Mouse (Mus musculus) hindbrain, embryonic 10.5 days (tissue): ENCODE measurements at regions not wholly inside any gene's neighbourhood (a gene's known extent, or its start where the extent isn't known, plus 50 kb on each side); places are given as distances from the start of the nearest gene placed in this dataset.

Experiments
- DNase-seq: peaks from one replicate; pipeline ENCODE4 v3.0.0-alpha.2; 2017; ENCODE audit warnings: low spot score
- H3K27ac ChIP-seq: fragments of 300-500 bp; sonication (generic); 2 replicates; pipeline ENCODE4 v1.5.1; 2016; ENCODE audit warnings: mild to moderate bottlenecking, moderate library complexity
- H3K27me3 ChIP-seq: fragments of 300-500 bp; sonication (generic); 2 replicates; pipeline ENCODE4 v1.6.1; 2016; ENCODE audit warnings: mild to moderate bottlenecking; ENCODE audit not compliant: poor library complexity, insufficient read depth, severe bottlenecking
- H3K36me3 ChIP-seq: fragments of 300-500 bp; sonication (generic); 2 replicates; pipeline ENCODE4 v1.6.1; 2016; ENCODE audit warnings: mild to moderate bottlenecking, moderate library complexity
- H3K4me1 ChIP-seq: fragments of 300-500 bp; sonication (generic); replicated peaks from 2 replicates; pipeline ENCODE4 v1.6.1; 2016; ENCODE audit warnings: mild to moderate bottlenecking
- H3K4me3 ChIP-seq: fragments of 300-500 bp; sonication (generic); 2 replicates; pipeline ENCODE4 v1.5.1; 2016; ENCODE audit warnings: mild to moderate bottlenecking, moderate library complexity
- H3K9me3 ChIP-seq: fragments of 300-500 bp; sonication (generic); 2 replicates; pipeline ENCODE4 v1.6.1; 2016; ENCODE audit warnings: mild to moderate bottlenecking, moderate library complexity
- WGBS: fragments of 180-500 bp; shearing (Covaris S2); methylation state at CpG from one replicate; pipeline ENCODE4 v1.1.7; 2016; 5-methylcytosine and 5-hydroxymethylcytosine counted together

GRCm38 (mm10) chr15:31087607-31088006 lies 136.5 kb upstream of the Dap start:
- 69% methylated on average over 1 of the region's 1 CpGs for WGBS
- Histone ChIP-seq H3K9me3 (no peaks in the 10 kb centered on the region), H3K27ac (no peak overlapping the region), H3K4me1 (no peaks in the 10 kb centered on the region), H3K36me3 (no peaks in the 10 kb centered on the region), H3K4me3 (no peak overlapping the region), H3K27me3 (no peaks in the 10 kb centered on the region)
- DNase-seq = no peak

GRCm38 (mm10) chr15:31091916-31092570 lies 132.1 kb upstream of the Dap start:
- DNase-seq = no peak
- no peaks in the 10 kb centered on the region for H3K27me3 ChIP-seq
- H3K4me3 ChIP-seq = no peak overlapping the region
- no peaks in the 10 kb centered on the region for H3K36me3 ChIP-seq
- WGBS = 87% methylated on average over 5 of the region's 5 CpGs
- H3K4me1 ChIP-seq = no peaks in the 10 kb centered on the region
- no peaks in the 10 kb centered on the region for H3K9me3 ChIP-seq
- no peak overlapping the region for H3K27ac ChIP-seq

GRCm38 (mm10) chr15:31096206-31096605 lies 127.9 kb upstream of the Dap start:
- DNase-seq = no peak
- H3K4me1 ChIP-seq = no peaks in the 10 kb centered on the region
- H3K27ac ChIP-seq = no peak overlapping the region
- no peak overlapping the region for H3K4me3 ChIP-seq
- no peaks in the 10 kb centered on the region for H3K9me3 ChIP-seq
- H3K27me3 ChIP-seq = no peaks in the 10 kb centered on the region
- no peaks in the 10 kb centered on the region for H3K36me3 ChIP-seq
- WGBS = 87% methylated on average over 7 of the region's 7 CpGs

DNA sequence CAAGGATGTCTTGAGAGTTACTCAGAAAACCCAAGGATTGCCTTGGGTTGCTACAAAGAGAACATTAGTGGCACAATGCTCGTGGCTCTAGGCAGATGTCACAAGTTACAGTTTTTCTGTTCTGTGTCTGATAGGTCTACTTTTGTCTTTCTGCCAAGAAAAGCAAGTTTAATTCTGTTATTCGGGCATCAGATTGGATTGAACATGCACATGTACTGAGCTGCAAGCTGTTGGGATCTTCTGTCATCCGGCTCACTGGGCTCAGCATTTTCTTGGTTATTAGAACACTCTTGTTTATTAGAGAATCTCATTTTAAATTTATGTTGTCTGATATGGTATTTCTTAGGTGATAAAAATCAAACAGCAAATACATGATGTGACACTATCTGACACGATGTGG lies 126.8 kb upstream of the Dap start:
- Histone ChIP-seq H3K4me3 (no peak overlapping the region), H3K27me3 (no peaks in the 10 kb centered on the region), H3K9me3 (no peaks in the 10 kb centered on the region), H3K27ac (no peak overlapping the region), H3K4me1 (no peaks in the 10 kb centered on the region), H3K36me3 (no peaks in the 10 kb centered on the region)
- 87% methylated on average over 4 of the region's 4 CpGs for WGBS
- DNase-seq = no peak

DNA sequence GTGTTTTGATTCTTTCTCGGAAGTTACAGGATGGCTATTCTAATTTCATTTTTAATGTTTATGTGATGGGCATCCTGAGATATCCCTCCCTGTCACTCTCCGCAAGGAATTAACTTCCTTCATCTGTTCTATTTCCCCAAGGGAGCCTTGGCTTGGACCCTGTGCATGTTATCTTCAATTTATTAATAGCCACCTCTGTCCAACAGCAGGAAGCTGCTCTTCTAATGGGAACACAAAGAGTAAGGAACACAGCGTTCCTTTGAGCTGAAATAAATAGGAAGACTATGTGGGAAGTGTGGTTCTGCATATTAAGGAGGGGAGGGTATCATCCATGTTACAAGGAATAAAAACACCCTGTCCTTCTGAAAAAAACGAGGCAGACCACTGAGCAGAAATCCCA lies 119.4 kb upstream of the Dap start:
- Histone ChIP-seq H3K27me3 (no peaks in the 10 kb centered on the region), H3K36me3 (no peaks in the 10 kb centered on the region), H3K4me3 (no peak overlapping the region), H3K4me1 (0 out of 2 replicates have a peak, but pooled peaks cover 5% of the 10 kb centered on the region), H3K9me3 (no peaks in the 10 kb centered on the region), H3K27ac (no peak overlapping the region)
- no peak for DNase-seq
- 86% methylated on average over 4 of the region's 4 CpGs for WGBS

DNA sequence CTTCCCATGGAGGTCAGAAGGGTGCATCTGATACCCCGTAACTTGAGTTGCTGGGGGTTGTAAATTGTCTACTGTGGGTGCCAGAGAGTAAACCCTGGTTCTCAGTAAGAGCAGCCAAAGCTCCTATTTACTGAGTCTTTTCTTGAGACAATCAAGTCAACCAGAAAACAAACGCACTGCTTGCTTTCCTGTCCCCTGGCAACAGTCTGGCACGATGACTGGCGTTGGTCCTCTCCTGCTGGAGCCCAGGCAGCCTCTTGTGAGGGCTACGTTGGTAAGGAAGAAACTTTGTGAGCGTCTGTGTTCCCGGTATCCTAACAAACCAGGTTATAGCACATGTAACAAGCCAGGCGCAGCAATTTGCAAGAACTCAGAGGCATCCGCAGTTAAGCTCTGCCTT lies 117.2 kb upstream of the Dap start:
- H3K27me3 ChIP-seq = no peaks in the 10 kb centered on the region
- no peak overlapping the region for H3K4me3 ChIP-seq
- DNase-seq = no peak
- WGBS = 83% methylated on average over 9 of the region's 9 CpGs
- no peaks in the 10 kb centered on the region for H3K9me3 ChIP-seq
- H3K4me1 ChIP-seq = 0 out of 2 replicates have a peak, but pooled peaks cover 5% of the 10 kb centered on the region
- no peak overlapping the region for H3K27ac ChIP-seq
- H3K36me3 ChIP-seq = no peaks in the 10 kb centered on the region

DNA sequence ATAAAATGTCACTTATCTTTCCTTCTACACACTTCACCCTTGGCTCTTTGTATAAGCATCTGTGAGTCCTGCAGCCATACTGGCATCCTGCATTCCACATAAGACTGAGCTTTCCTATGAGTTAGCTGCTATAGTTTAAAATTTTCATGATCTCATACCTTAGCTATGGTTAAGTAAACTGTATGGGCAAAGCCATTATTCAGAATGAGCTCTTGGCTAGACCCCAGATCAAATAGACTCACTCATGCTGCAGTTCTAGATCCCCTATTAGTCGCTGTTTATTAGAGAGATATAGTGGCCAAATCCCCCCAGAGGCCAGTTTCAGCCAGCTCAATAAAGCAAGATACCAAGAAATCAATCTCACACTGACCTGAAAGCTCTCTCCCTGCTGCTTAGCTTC lies 110.9 kb upstream of the Dap start:
- DNase-seq = no peak
- Histone ChIP-seq H3K4me3 (no peak overlapping the region), H3K4me1 (no peaks in the 10 kb centered on the region), H3K36me3 (no peaks in the 10 kb centered on the region), H3K27ac (no peak overlapping the region), H3K9me3 (no peaks in the 10 kb centered on the region), H3K27me3 (no peaks in the 10 kb centered on the region)
- 82% methylated on average over 1 of the region's 1 CpGs for WGBS

GRCm38 (mm10) chr15:31117338-31117737 lies 106.8 kb upstream of the Dap start:
- Histone ChIP-seq H3K4me1 (peaks cover 3% of the 10 kb centered on the region; the same call in 1 of the 2 replicates), H3K27ac (no peak overlapping the region), H3K9me3 (no peaks in the 10 kb centered on the region), H3K4me3 (no peak overlapping the region), H3K36me3 (no peaks in the 10 kb centered on the region), H3K27me3 (no peaks in the 10 kb centered on the region)
- no peak for DNase-seq

- Histone ChIP-seq H3K9me3 (no peaks in the 10 kb centered on the region), H3K27ac (no peak overlapping the region)
- DNase-seq = no peak
Observed at GRCm38 (mm10) chr15:31120147-31120546, 104.0 kb upstream of the Dap start.

GRCm38 (mm10) chr15:31125784-31126183 lies 98.3 kb upstream of the Dap start:
- WGBS = 85% methylated on average over 1 of the region's 1 CpGs

More at GRCm38 (mm10) chr15:31120147-31120546, 104.0 kb upstream of the Dap start:
- Histone ChIP-seq H3K4me3 (no peak overlapping the region), H3K4me1 (peaks cover 3% of the 10 kb centered on the region; the same call in 1 of the 2 replicates), H3K36me3 (no peaks in the 10 kb centered on the region), H3K27me3 (no peaks in the 10 kb centered on the region)
- WGBS = 64% methylated on average over 6 of the region's 6 CpGs

GRCm38 (mm10) chr15:31126999-31127398 lies 97.1 kb upstream of the Dap start:
- H3K27ac ChIP-seq = no peak overlapping the region
- H3K27me3 ChIP-seq = no peaks in the 10 kb centered on the region
- WGBS = 18% methylated on average over 3 of the region's 3 CpGs

More at GRCm38 (mm10) chr15:31125784-31126183, 98.3 kb upstream of the Dap start:
- Histone ChIP-seq H3K27me3 (no peaks in the 10 kb centered on the region), H3K9me3 (no peaks in the 10 kb centered on the region), H3K36me3 (no peaks in the 10 kb centered on the region), H3K27ac (no peak overlapping the region), H3K4me1 (no peaks in the 10 kb centered on the region), H3K4me3 (no peak overlapping the region)
- no peak for DNase-seq

DNA sequence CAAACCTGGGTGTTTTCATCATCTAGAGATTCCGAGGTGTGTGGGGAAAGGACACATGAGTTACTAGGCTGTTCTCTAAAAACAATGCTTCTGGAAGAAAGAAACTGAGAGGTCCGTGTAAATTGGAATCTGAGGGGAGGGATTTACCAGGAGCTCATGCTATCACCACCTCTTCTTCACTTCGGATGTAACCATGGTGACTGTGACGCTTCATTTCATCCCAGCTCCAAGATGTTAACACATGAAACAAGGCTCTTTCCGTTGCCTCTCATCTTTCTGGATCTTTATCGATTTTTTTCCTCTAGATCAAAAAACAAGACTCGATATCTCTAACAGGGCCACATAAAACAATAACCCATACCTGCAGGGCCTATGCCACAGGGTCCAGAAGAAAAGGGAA lies 89.2 kb upstream of the Dap start:
- Histone ChIP-seq H3K36me3 (no peaks in the 10 kb centered on the region), H3K4me3 (no peak overlapping the region), H3K9me3 (no peaks in the 10 kb centered on the region), H3K4me1 (no peaks in the 10 kb centered on the region), H3K27me3 (no peaks in the 10 kb centered on the region), H3K27ac (no peak overlapping the region)
- DNase-seq = no peak
- WGBS = 59% methylated on average over 7 of the region's 7 CpGs

More at GRCm38 (mm10) chr15:31126999-31127398, 97.1 kb upstream of the Dap start:
- no peak for DNase-seq
- Histone ChIP-seq H3K36me3 (no peaks in the 10 kb centered on the region), H3K4me1 (no peaks in the 10 kb centered on the region), H3K4me3 (no peak overlapping the region), H3K9me3 (no peaks in the 10 kb centered on the region)

GRCm38 (mm10) chr15:31138637-31139036 lies 85.5 kb upstream of the Dap start:
- no peaks in the 10 kb centered on the region for H3K4me1 ChIP-seq
- H3K9me3 ChIP-seq = no peaks in the 10 kb centered on the region
- 90% methylated on average over 6 of the region's 6 CpGs for WGBS
- DNase-seq = no peak
- H3K36me3 ChIP-seq = no peaks in the 10 kb centered on the region
- no peak overlapping the region for H3K4me3 ChIP-seq
- H3K27ac ChIP-seq = no peak overlapping the region
- H3K27me3 ChIP-seq = no peaks in the 10 kb centered on the region

- Histone ChIP-seq H3K27me3 (no peaks in the 10 kb centered on the region), H3K4me3 (no peak overlapping the region), H3K4me1 (no peaks in the 10 kb centered on the region), H3K9me3 (no peaks in the 10 kb centered on the region), H3K27ac (no peak overlapping the region), H3K36me3 (no peaks in the 10 kb centered on the region)
- no peak for DNase-seq
- WGBS = 82% methylated on average over 4 of the region's 4 CpGs
Observed at GRCm38 (mm10) chr15:31141750-31142149, 82.4 kb upstream of the Dap start.
